Mouse (Mus musculus) MEL (cell line): Measurements from ENCODE around the gene Gpr89.

Source experiments
- CTCF ChIP-seq, 3 experiments: IDR thresholded peaks in 2 of 3; conservative IDR thresholded peaks in 1 of 3; 2 replicates each; pipeline ENCODE4 v1.5.1; 2011 to 2012; ENCODE audit warnings: low read length in 3 of 3, low read depth in 2 of 3, mild to moderate bottlenecking in 2 of 3, improper control_type of control experiment in 1 of 3, inconsistent platforms in 1 of 3, mixed read lengths in 1 of 3, moderate library complexity in 1 of 3; ENCODE audit not compliant: control insufficient read depth in 1 of 3, insufficient read depth in 1 of 3, poor library complexity in 1 of 3, severe bottlenecking in 1 of 3
- EP300 ChIP-seq, 2 experiments: IDR thresholded peaks; 2 replicates each; pipeline ENCODE4 v1.6.1; 2011; ENCODE audit warnings: improper control_type of control experiment in 2 of 2, low read length in 2 of 2, low read depth in 1 of 2, mild to moderate bottlenecking in 1 of 2
- ETS1 ChIP-seq: IDR thresholded peaks from 2 replicates; pipeline ENCODE4 v1.6.1; 2012; ENCODE audit warnings: low read depth, mild to moderate bottlenecking, inconsistent platforms, low read length, improper control_type of control experiment, moderate library complexity
- GABPA ChIP-seq: IDR thresholded peaks from 2 replicates; pipeline ENCODE4 v1.6.1; 2012; ENCODE audit warnings: low read depth, mild to moderate bottlenecking, inconsistent platforms, low read length, improper control_type of control experiment, moderate library complexity
- HCFC1 ChIP-seq: IDR thresholded peaks from 2 replicates; pipeline ENCODE4 v1.6.1; 2012; ENCODE audit warnings: low read depth, mild to moderate bottlenecking, inconsistent platforms, low read length, improper control_type of control experiment, moderate library complexity
- MYC ChIP-seq: IDR thresholded peaks from 2 replicates; pipeline ENCODE4 v1.6.1; 2011; ENCODE audit warnings: low read depth, mild to moderate bottlenecking, low read length, improper control_type of control experiment, moderate library complexity
- POLR2A ChIP-seq, 2 experiments: IDR thresholded peaks; 2 replicates each; pipeline ENCODE4 v1.6.1; 2011 to 2012; ENCODE audit warnings: low read length in 2 of 2, mild to moderate bottlenecking in 2 of 2, control low read depth in 1 of 2, improper control_type of control experiment in 1 of 2, low read depth in 1 of 2, moderate library complexity in 1 of 2; ENCODE audit not compliant: control insufficient read depth in 1 of 2, insufficient read depth in 1 of 2, poor library complexity in 1 of 2
- TAL1 ChIP-seq: IDR thresholded peaks from 2 replicates; pipeline ENCODE4 v1.6.1; 2012; ENCODE audit warnings: mild to moderate bottlenecking, inconsistent platforms, low read length, moderate library complexity, mixed read lengths
- USF1 ChIP-seq: IDR thresholded peaks from 2 replicates; pipeline ENCODE4 v1.6.1; 2014; ENCODE audit warnings: low read depth, mild to moderate bottlenecking, inconsistent platforms, low read length, improper control_type of control experiment, moderate library complexity
- USF2 ChIP-seq, 2 experiments: IDR thresholded peaks; 2 replicates each; pipeline ENCODE4 v1.6.1; 2011 to 2012; ENCODE audit warnings: improper control_type of control experiment in 2 of 2, low read length in 2 of 2, borderline replicate concordance in 1 of 2, inconsistent platforms in 1 of 2, low read depth in 1 of 2, mild to moderate bottlenecking in 1 of 2; ENCODE audit not compliant: insufficient read depth in 1 of 2
- ZNF384 ChIP-seq: IDR thresholded peaks from 2 replicates; pipeline ENCODE4 v1.6.1; 2012; ENCODE audit warnings: low read depth, mild to moderate bottlenecking, inconsistent platforms, low read length, improper control_type of control experiment

GRCm38 (mm10) chr3:96832930-96833329 lies 72.2 kb downstream of the Gpr89 start:
- TF ChIP-seq MYC (no peak), HCFC1 (no peak), TAL1 (no peak), USF2 (IDR thresholded peaks at IDR 0.05; ENCODE audit: borderline replicate concordance in 1 of 2, insufficient read depth in 1 of 2, low read depth in 1 of 2, low read length in 2 of 2) (no peak), CTCF (IDR thresholded peaks at IDR 0.05 in 2 of 3, conservative IDR thresholded peaks at IDR 0.05 in 1 of 3; ENCODE audit: control insufficient read depth in 1 of 3, insufficient read depth in 1 of 3, low read depth in 2 of 3, low read length in 3 of 3, poor library complexity in 1 of 3, severe bottlenecking in 1 of 3) (no peak), POLR2A (IDR thresholded peaks at IDR 0.05; ENCODE audit: control insufficient read depth in 1 of 2, insufficient read depth in 1 of 2, low read depth in 1 of 2, low read length in 2 of 2, poor library complexity in 1 of 2) (no peak), GABPA (no peak), ETS1 (no peak), EP300 (IDR thresholded peaks at IDR 0.05; ENCODE audit: low read depth in 1 of 2, low read length in 2 of 2) (no peak), USF1 (no peak), ZNF384 (no peak)
